Mouse (Mus musculus) 3T3-L1 (cell line): ENCODE results near the gene Gfod1.

ENCODE experiments used
- DNase-seq: peaks from one replicate; pipeline ENCODE4 v3.0.0-alpha.2; 2015; ENCODE audit warnings: low read depth, low spot score

The Gfod1 gene

DNA sequence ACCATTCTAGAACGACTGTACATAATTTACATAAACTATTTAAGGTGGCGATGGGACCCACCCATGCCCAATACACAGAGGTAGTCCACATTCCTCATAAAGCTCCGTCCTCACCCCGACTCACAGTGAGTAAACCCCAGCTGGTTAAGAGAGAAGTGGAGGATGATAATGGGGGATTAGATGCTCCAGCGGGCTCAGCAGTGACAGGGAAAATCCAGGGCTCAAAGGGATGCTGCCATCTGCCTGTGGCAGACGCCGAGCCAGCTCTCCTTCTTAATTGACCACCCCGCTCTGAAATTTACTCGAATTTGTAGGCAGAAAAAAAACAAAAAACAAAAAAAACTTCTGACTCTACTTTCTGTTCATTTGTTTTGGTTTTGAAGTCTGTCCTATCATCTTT, 136.3 kb downstream of the Gfod1 start:
- no peak for DNase-seq

GRCm38 (mm10) chr13:43159429-43159828, 144.5 kb downstream of the Gfod1 start:
- no peak for DNase-seq

- no peak for DNase-seq
These were observed 145.7 kb downstream of the Gfod1 start for GRCm38 (mm10) chr13:43158281-43158680.

DNA sequence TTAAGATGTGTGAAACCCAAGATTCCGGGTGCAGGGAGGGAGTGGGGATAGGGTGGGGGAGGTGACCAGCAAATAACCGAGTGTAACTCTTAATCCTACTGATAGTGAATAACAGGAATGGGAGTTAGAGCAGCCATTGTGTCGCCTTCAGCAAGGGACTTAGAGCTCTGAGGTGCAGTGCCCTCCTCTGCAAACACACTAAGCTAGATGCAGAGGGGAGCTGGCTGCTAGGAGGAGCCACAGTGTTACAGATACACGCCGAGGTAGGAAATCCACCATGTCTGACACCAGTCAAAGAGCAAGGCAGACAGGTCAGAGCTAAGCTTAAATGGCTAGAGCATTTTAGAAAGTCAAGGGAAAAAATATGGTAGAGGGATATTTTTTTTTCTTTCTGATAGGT, 146.6 kb downstream of the Gfod1 start:
- no peak for DNase-seq

GRCm38 (mm10) chr13:43152005-43152520, 151.9 kb downstream of the Gfod1 start:
- DNase-seq = no peak

DNA sequence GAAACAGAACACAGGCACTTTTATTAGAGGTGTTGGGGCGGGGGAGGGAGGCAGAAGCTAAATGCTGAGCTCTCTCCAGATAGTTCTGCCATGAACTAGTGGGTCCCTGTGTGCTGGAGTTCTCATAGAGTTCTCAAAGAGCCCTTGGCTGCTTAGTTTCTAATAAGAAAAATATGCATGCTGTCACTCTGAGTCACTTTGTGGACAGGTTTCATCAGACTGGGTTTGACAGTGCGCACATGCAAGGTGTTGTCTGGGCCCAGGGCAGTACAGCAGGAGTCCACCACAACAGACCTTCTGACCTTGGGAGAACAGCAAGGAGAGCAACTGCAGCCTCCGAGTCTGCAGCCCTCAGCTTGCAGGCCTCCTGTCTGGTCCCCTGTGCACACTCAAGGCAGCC, 154.3 kb downstream of the Gfod1 start:
- peak; percentile 77 for DNase-seq

DNA sequence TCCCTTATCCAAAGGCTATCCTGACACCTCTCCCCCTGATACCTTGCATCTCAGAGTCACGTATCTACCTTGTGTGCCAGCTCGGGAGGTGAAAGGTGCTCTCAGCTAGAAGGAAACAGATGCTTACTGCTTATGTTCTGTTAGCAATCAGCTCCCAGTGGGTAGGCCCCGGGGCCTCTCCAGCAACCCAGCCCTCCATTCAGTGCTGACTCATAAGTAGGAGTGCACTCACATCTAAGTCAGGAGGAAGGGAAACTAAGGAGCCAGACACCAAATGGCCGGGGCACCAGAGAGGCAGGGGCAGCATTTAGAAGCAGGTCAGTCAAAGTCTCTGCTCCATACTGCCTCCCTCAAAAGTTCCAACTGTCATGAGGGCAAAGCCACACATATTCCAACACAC, 155.3 kb downstream of the Gfod1 start:
- peak; percentile 80 for DNase-seq

DNA sequence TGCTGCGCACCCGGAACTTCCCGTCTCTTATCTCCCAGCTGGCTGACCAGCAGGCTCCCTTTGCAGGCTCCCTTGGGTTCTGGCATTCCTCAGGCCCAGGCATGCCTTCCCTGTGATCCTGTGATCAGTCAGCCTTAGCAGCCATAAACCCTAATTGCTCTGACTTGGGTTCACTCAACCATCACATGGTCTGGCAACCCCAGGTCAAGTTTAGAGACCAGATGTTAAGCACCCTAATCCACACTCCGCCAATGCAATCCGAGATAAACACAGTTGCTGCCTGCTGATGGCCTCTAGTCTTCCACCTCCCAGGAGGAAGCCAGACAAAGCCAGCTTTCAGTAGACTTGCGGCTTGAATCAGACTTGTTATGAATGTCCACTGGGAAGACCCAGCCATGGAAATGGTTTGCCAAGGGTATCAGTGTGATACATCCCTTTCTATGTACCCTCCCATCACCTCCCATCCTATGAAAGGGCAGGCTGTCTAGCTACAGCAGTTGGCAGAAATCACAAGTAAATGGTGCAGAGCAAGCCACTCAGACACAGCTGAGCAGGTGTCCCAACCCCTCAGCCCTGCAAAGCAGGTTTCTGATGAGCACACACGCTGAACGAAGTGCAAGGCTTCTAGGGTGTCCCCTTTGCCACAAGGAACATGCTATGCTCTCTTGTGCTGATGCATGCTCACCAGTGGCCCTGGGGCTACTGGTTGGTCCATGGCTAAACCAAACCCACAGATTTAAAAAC, 157.3 kb downstream of the Gfod1 start:
- no peak for DNase-seq
